Mouse (Mus musculus): ENCODE data around the gene Slc6a11.

DNA sequence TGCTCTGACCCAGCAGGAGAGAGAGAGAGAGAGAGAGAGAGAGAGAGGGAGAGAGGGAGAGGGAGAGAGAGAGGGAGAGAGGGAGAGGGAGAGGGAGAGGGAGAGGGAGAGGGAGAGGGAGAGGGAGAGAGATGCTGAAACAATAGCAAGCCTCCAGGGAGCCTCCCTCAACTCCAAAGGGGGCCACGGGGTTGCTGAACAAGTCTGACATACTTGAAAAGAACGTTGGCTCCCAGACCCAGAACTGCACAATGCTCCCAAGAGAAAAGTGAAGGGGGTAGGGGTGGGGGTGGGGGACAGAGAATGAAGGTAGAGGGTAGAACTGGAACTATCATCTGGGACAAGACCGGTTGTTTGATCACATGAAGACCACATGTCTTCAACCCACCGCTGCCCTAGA lies 136.9 kb downstream of the Slc6a11 start:
- TF ChIP-seq EP300 (IDR thresholded peaks at IDR 0.05; ENCODE audit: low read depth) (no peak), CTCF (IDR thresholded peaks at IDR 0.05; ENCODE audit: low read depth) (no peak)
